Mouse (Mus musculus): Measurements from ENCODE around the gene Brd1. TPM values are rescaled to one million over a fixed set of nuclear protein-coding genes. Genes with fewer than 3 reads are reported as not detected.

Gene Brd1
- polyA plus RNA-seq (2012; rRNA removed), result 15.8 and 16.7 TPM in 2 replicates

DNA sequence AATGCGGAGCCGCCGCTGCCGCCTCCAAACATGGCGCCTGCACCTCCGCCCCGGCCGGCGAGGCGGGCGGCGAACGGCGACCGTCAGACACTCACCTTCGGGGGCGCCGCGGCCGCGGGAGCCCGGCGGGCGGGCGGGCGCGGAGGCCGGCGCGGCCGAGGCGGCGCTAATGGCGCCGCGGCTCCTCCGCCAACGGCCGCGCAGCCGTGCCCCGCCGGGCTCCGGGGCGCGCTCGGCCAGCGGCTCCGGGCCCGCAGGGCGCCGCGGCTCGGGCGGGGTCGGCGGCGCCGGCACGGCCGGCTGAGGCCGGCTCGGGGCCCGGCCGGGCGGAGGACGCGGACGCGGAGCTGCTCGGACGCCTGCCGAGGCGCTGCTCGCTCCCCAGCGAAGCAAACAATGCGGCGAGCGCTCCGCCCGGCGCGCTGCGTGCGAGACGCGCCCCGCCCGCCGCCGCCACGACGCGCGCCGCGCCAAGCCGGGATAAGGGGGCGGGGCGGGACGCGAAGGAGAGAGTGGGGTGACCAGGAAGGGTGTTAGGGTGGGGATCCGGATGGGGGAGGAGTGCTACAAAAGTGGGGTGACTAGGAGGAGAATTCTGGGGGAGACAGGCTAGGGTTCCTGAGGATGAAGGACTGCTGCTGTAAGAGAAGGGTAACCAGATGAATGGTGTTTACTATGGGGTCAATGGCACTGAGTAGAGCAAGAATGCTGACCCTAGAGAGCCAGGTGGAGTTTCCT, at the start of gene Brd1:
Gene Brd1, minus strand, starts transcription at position 400 of the 738 bp plus-strand sequence.

DNA sequence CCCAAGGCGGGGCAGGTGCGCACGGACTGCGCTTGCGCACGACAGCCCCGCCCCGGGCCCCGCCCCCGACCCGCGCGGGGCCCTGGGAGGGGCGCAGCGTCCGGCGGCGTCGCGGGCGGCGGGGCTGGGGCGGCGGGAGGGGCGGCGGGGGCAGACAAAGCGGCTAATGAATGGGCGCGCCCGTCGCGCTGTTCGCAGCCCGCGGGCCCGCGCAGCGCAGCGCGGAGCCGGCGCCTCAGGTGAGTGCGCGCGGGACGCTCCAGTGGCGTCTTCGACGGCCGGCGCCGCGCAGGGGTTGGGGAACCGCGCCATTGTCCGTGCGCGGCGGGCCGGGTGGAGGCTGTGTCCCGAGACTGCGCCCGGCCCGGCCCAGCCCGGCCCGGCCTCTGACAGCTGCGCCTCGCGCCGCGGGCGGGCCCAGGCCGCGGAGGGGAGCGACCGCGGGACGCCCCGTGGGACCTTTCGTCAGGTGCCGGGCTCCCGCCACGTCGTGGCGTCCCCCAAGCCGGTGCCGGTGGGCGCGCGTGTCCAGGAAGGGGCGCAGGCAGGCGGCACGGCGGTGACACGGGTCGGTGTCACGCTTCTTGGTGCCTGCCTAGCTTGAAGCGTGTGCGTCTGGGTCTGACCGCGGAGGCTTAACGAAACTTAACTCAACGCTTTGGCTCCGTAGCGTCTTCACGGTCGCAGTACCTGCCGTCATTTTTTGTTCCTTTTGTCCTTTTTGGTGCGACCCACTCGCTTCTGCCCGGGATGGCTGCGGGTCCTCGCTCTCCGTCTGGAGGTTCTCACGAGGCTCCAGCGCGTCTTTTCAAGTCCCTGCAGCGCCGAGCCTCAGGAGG, 17.8 kb upstream of the Brd1 start, which contains the start of gene Zbed4:
Gene Zbed4, plus strand, starts transcription at position 97 of the 839 bp plus-strand sequence.

Other genes starting within 250 kb of the Brd1 start
- not detected in 2 replicates for gene Zdhhc25, start 133.9 kb downstream of the Brd1 start, polyA plus RNA-seq (2012; rRNA removed)
- 4.3 and 4.9 TPM in 2 replicates for gene Zbed4, start 17.4 kb upstream of the Brd1 start, polyA plus RNA-seq (2012; rRNA removed)
- 28.6 and 32.4 TPM in 2 replicates for gene Alg12, start 85.1 kb upstream of the Brd1 start, polyA plus RNA-seq (2012; rRNA removed)
- gene Creld2, start 85.4 kb upstream of the Brd1 start, polyA plus RNA-seq (2012; rRNA removed), result 139 and 159 TPM in 2 replicates
- 63.3 and 98.5 TPM in 2 replicates for gene Pim3, start 128.0 kb upstream of the Brd1 start, polyA plus RNA-seq (2012; rRNA removed)
- gene Ttll8, start 220.2 kb upstream of the Brd1 start, polyA plus RNA-seq (2012; rRNA removed), result 0.20 and 0.26 TPM in 2 replicates
- gene Mlc1, start 244.8 kb upstream of the Brd1 start, polyA plus RNA-seq (2012; rRNA removed), result 2.1 and 2.5 TPM in 2 replicates
- gene Mov10l1, start 248.7 kb upstream of the Brd1 start, polyA plus RNA-seq (2012; rRNA removed), result 0.34 and 0.67 TPM in 2 replicates